Mouse (Mus musculus) limb, embryonic 15.5 days (tissue): Measurements from ENCODE around the gene Slc25a30. TPM values are rescaled to one million over a fixed set of nuclear protein-coding genes. Genes with fewer than 3 reads are reported as not detected.

Experiments used
- ATAC-seq: fragments of 200-750 bp; cut with Nextera tagmentation; 2 replicates; pipeline ENCODE4 v1.8.0; 2017; ENCODE audit warnings: low read depth, moderate TSS enrichment; ENCODE audit not compliant: insufficient number of reproducible peaks, low FRiP score, low TSS enrichment
- H3K27ac ChIP-seq: fragments of 300-500 bp; sonication (generic); 2 replicates; pipeline ENCODE4 v1.5.1; 2015; ENCODE audit warnings: moderate library complexity, mild to moderate bottlenecking, inconsistent platforms
- H3K27me3 ChIP-seq: fragments of 300-500 bp; sonication (generic); 2 replicates; pipeline ENCODE4 v1.6.1; 2015; ENCODE audit warnings: inconsistent platforms
- H3K36me3 ChIP-seq: fragments of 300-500 bp; sonication (generic); 2 replicates; pipeline ENCODE4 v1.6.1; 2015; ENCODE audit warnings: inconsistent platforms
- H3K4me1 ChIP-seq: fragments of 300-500 bp; sonication (generic); 2 replicates; pipeline ENCODE4 v1.6.1; 2015; ENCODE audit warnings: inconsistent platforms
- H3K4me2 ChIP-seq: fragments of 300-500 bp; sonication (generic); 2 replicates; pipeline ENCODE4 v1.6.1; 2015; ENCODE audit warnings: mild to moderate bottlenecking, inconsistent platforms
- H3K4me3 ChIP-seq: fragments of 300-500 bp; sonication (generic); 2 replicates; pipeline ENCODE4 v1.5.1; 2015; ENCODE audit warnings: mild to moderate bottlenecking, inconsistent platforms
- H3K9ac ChIP-seq: fragments of 300-500 bp; sonication (generic); 2 replicates; pipeline ENCODE4 v1.6.1; 2015; ENCODE audit warnings: inconsistent platforms
- H3K9me3 ChIP-seq: fragments of 300-500 bp; sonication (generic); 2 replicates; pipeline ENCODE4 v1.6.1; 2016; ENCODE audit warnings: inconsistent platforms
- WGBS: fragments of 180-500 bp; shearing (Covaris S2); methylation state at CpG from one replicate; pipeline ENCODE4 v1.1.7; 2015; 5-methylcytosine and 5-hydroxymethylcytosine counted together
- polyA plus RNA-seq: library from polyadenylated mRNA; unstranded; fragments of >200 nt; fragmentation: Nextera tagmentation; extraction: Ambion mirVana; gene quantifications from 2 replicates; pipeline ENCODE4 v1.2.1, GENCODE M21; 2015

Slc25a30 gene
- polyA plus RNA-seq, 1 experiment from 2014 or later: 3.7 TPM

DNA sequence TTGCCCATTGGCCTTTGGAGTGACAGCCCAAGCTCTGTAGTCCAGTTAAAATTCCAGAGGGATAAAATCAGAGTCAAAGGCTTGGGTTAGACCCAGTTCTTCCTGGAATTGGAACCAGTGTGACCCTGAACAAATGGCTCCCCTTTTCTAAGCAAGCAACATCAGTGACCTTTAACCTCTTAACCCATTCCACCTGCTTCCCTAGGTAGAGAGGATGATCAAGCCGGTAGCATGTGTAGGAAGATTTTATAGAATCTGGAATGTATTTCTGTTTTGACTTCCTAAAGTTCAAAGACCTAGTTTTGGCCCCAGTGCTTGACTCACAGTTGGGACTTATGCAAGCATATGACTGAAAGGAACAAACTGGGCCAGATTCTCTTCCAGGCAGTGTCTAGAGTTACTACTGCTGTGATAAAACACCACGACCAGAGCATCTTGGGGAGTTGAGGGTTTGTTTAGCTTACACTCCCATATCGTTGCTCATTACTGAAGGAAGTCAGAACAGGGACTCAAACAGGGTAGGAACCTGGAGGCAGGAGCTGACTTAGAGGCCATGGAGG lies 40.1 kb upstream of the Slc25a30 start:
- 49% methylated on average over 3 of the region's 3 CpGs for WGBS
- Histone ChIP-seq H3K9ac (no peak overlapping the region), H3K27me3 (0 out of 2 replicates have a peak, but pooled peaks cover 3% of the 10 kb centered on the region), H3K4me2 (no peak overlapping the region), H3K4me1 (peaks cover 12% of the 10 kb centered on the region), H3K9me3 (no peaks in the 10 kb centered on the region), H3K27ac (no peak overlapping the region), H3K4me3 (no peak overlapping the region), H3K36me3 (no peaks in the 10 kb centered on the region)
- ATAC-seq: no peak

- H3K4me1 ChIP-seq: no peaks in the 10 kb centered on the region
- no peak for ATAC-seq
- H3K27ac ChIP-seq: no peak overlapping the region
- no peaks in the 10 kb centered on the region for H3K27me3 ChIP-seq
- no peaks in the 10 kb centered on the region for H3K9me3 ChIP-seq
- no peak overlapping the region for H3K4me2 ChIP-seq
- no peak overlapping the region for H3K4me3 ChIP-seq
- 60% methylated on average over 5 of the region's 5 CpGs for WGBS
- no peaks in the 10 kb centered on the region for H3K36me3 ChIP-seq
- no peak overlapping the region for H3K9ac ChIP-seq
These were observed 33.2 kb upstream of the Slc25a30 start for GRCm38 (mm10) chr14:75820007-75820406.

- H3K4me2 ChIP-seq: no peak overlapping the region
- no peak overlapping the region for H3K9ac ChIP-seq
- ATAC-seq: no peak
- no peak overlapping the region for H3K27ac ChIP-seq
- WGBS: 78% methylated on average over 2 of the region's 2 CpGs
- no peak overlapping the region for H3K4me3 ChIP-seq
- no peaks in the 10 kb centered on the region for H3K27me3 ChIP-seq
- no peaks in the 10 kb centered on the region for H3K36me3 ChIP-seq
- no peaks in the 10 kb centered on the region for H3K9me3 ChIP-seq
- H3K4me1 ChIP-seq: no peaks in the 10 kb centered on the region
These were observed 32.5 kb upstream of the Slc25a30 start for GRCm38 (mm10) chr14:75819341-75819740.

DNA sequence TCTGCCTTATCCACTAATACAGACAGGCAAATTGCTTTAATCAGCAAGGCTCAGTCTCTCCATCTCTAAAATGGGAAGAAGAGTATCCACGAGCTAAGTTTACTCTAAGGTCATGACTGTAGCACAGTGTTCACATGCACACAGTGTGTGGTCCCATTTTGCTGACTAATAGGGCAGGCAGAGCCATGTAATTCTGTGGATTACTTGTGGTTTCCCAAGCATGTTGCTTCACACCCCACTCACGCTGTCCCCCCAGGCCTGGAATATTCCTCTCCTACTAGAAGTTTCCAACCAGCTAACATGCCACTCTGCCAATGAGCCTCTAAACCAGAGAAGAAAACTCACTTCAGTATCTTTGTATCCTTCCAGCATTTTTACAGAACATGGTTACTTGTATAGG lies 31.7 kb upstream of the Slc25a30 start:
- no peak overlapping the region for H3K9ac ChIP-seq
- no peaks in the 10 kb centered on the region for H3K9me3 ChIP-seq
- H3K4me2 ChIP-seq: no peak overlapping the region
- H3K27ac ChIP-seq: no peak overlapping the region
- H3K27me3 ChIP-seq: no peaks in the 10 kb centered on the region
- ATAC-seq: no peak
- WGBS: 79% methylated on average over 2 of the region's 2 CpGs
- no peaks in the 10 kb centered on the region for H3K36me3 ChIP-seq
- no peak overlapping the region for H3K4me3 ChIP-seq
- H3K4me1 ChIP-seq: no peaks in the 10 kb centered on the region

DNA sequence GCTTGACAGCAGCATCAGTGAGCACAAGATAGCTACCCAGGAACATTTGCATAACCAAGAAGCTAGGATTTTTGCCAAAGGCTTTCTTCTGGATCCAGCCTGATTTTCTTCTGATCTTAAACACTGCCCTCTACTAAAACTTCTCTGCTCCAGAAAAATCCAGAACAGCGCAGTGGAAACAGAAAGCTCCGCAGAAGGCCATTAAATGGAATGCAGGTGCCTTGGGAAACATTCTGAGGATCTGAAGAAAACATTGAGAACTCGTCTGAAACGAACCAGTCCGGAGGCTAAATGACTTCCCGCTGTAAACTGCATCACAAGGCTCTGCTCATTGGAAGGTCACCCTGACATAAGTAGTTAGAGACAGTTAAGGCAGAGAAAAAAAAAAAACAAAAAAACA lies 23.1 kb upstream of the Slc25a30 start:
- Histone ChIP-seq H3K36me3 (no peaks in the 10 kb centered on the region), H3K4me3 (no peak overlapping the region), H3K9me3 (no peaks in the 10 kb centered on the region), H3K4me1 (no peaks in the 10 kb centered on the region), H3K9ac (no peak overlapping the region), H3K4me2 (no peak overlapping the region), H3K27ac (no peak overlapping the region), H3K27me3 (no peaks in the 10 kb centered on the region)
- no peak for ATAC-seq
- WGBS: 43% methylated on average over 6 of the region's 6 CpGs

DNA sequence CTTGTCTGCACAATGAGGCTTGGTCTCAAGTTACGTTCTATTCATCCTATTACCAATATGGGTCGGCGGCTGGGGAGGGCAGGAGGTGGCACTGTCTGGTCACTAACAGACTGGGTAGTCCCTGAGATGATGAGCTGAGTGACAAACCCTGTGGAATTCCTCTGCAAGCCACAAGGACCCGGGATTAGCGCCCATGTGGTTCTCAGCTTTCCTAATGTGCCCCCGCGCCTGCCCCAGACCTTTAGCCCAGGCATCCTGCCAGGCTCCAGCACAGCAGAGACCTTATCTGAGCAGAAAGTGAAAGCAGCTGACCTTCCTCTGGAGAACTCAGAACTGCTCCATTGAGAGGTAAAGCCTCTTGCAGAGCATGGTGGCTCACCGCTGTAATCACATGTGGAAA lies 21.0 kb upstream of the Slc25a30 start:
- Histone ChIP-seq H3K4me1 (no peaks in the 10 kb centered on the region), H3K36me3 (no peaks in the 10 kb centered on the region), H3K27ac (no peak overlapping the region), H3K4me2 (no peak overlapping the region), H3K9me3 (no peaks in the 10 kb centered on the region), H3K4me3 (no peak overlapping the region), H3K27me3 (no peaks in the 10 kb centered on the region), H3K9ac (no peak overlapping the region)
- WGBS: 63% methylated on average over 8 of the region's 8 CpGs
- ATAC-seq: no peak

DNA sequence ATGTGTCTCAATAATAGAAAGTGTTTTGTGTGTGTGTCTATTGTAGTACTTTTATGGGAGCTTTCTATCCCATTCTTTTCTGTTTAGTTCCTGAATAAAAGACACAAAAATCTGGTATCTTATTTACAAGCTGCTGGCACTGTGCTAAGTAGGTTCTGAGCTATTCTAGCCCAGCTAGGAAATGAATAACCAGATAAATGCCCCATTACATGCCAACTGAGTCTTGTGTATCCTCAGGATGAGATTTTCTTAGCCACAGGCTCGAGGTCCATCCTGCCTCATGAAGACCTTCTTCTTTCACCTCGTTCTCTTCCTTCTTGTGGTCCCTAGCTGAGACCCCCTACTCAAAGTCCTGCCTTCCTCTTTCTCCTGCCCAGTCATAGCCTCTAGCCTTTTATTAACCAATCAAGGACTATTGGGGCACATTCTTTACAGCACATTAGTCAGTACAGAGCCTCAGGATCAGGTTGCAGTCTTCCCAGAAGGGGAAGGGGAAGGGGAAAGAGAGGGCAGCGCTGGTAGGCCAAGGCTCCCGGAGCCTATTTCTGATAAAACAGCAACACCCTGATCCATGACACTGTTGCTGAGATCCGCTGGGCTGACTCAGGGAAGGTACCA lies 11.0 kb upstream of the Slc25a30 start:
- H3K4me2 ChIP-seq: no peak overlapping the region
- no peak overlapping the region for H3K27ac ChIP-seq
- no peaks in the 10 kb centered on the region for H3K27me3 ChIP-seq
- H3K36me3 ChIP-seq: no peaks in the 10 kb centered on the region
- no peaks in the 10 kb centered on the region for H3K9me3 ChIP-seq
- H3K4me1 ChIP-seq: no peaks in the 10 kb centered on the region
- H3K4me3 ChIP-seq: no peak overlapping the region
- WGBS: 24% methylated on average over 5 of the region's 5 CpGs
- no peak overlapping the region for H3K9ac ChIP-seq
- ATAC-seq: no peak

DNA sequence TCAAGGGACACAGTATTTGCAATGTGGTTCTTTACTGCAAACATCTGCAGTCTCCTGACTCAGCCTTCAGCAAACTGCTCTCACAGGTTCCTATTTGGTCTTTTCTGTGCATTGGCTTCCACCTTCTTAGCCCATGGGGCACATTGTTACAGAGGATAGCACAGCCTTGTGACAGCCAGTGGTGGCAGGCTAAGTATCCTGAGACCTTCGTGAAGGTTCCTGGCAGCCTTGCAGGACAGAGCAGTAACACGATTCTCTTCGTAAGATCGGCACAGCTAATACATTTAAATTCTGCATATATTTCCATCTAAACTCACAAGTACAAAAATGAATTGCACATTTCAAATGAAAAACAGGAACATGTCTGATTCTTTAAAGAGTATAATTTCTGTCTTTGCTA lies 9.1 kb upstream of the Slc25a30 start:
- H3K36me3 ChIP-seq: no peaks in the 10 kb centered on the region
- no peak overlapping the region for H3K4me2 ChIP-seq
- H3K4me1 ChIP-seq: no peaks in the 10 kb centered on the region
- WGBS: 81% methylated on average over 4 of the region's 4 CpGs
- H3K9ac ChIP-seq: no peak overlapping the region
- ATAC-seq: no peak
- H3K27me3 ChIP-seq: no peaks in the 10 kb centered on the region
- no peak overlapping the region for H3K27ac ChIP-seq
- H3K4me3 ChIP-seq: no peak overlapping the region
- H3K9me3 ChIP-seq: no peaks in the 10 kb centered on the region

DNA sequence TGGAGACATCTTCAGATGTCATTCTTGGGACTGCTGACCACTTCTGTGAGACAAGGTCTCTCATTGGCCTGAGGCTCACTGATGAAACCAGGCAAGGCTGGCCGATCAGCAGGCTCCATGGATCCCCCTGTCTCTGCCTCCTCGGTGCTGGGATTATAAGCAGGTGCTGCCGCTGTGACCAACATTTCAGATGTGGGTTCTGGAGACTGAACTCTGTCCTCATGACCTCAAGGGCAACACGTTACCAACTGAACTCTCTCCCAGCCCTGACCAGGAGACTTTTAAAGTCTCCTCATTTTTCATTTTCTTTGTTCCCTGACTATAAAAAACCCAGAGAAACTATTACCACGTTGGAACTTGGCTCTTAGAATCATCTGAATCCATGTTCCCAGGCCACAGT lies 7.9 kb upstream of the Slc25a30 start:
- no peak overlapping the region for H3K27ac ChIP-seq
- no peak for ATAC-seq
- H3K4me3 ChIP-seq: no peak overlapping the region
- no peaks in the 10 kb centered on the region for H3K4me1 ChIP-seq
- no peaks in the 10 kb centered on the region for H3K36me3 ChIP-seq
- H3K27me3 ChIP-seq: no peaks in the 10 kb centered on the region
- no peak overlapping the region for H3K4me2 ChIP-seq
- H3K9me3 ChIP-seq: no peaks in the 10 kb centered on the region
- no peak overlapping the region for H3K9ac ChIP-seq
- WGBS: 70% methylated on average over 5 of the region's 5 CpGs

DNA sequence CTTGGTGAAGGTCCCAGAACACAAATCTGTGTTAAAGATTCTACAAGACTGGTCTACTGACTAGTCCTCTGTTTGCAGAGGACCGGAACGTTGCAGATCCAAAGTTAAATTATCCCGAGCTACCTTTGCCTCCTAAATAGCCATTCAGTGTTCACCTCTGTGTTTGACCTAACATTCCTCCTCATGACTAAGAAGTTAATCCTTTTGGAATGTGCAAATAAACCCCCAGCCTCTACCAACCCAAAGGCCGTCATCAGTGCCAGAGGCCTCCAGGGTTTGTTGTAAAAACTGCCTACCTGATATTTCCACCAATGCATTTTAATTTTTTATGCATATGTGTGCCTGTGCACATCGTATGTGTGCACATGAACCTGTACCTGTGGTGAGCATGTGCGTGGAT lies 7.5 kb upstream of the Slc25a30 start:
- Histone ChIP-seq H3K9ac (no peak overlapping the region), H3K4me3 (no peak overlapping the region), H3K36me3 (no peaks in the 10 kb centered on the region), H3K4me1 (no peaks in the 10 kb centered on the region), H3K4me2 (no peak overlapping the region), H3K27me3 (no peaks in the 10 kb centered on the region), H3K27ac (no peak overlapping the region), H3K9me3 (no peaks in the 10 kb centered on the region)
- no peak for ATAC-seq
- WGBS: 65% methylated on average over 6 of the region's 6 CpGs

DNA sequence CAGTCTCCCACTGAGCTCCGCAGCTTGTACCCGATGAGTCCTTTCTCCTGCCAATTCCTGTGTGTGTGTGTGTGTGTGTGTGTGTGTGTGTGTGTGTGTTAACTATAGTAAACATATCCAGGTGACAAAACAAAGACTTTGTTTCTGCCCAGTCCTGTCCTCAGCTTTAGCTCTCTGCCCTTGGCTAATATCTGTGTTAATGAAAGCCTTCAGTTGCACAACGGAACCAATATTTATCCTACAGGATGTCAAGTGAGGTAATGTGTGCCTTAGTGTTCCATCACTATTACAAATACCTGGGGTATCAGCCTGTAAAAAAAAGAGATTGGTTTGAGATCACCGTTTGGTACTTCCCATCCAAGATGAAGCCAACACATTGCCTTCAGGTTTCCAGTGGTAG lies 6.3 kb upstream of the Slc25a30 start:
- Histone ChIP-seq H3K27ac (no peak overlapping the region), H3K27me3 (peaks cover 3% of the 10 kb centered on the region), H3K9me3 (no peaks in the 10 kb centered on the region), H3K4me2 (no peak overlapping the region), H3K36me3 (no peaks in the 10 kb centered on the region), H3K4me3 (no peak overlapping the region), H3K4me1 (no peaks in the 10 kb centered on the region), H3K9ac (no peak overlapping the region)
- 85% methylated on average over 4 of the region's 4 CpGs for WGBS
- ATAC-seq: no peak

DNA sequence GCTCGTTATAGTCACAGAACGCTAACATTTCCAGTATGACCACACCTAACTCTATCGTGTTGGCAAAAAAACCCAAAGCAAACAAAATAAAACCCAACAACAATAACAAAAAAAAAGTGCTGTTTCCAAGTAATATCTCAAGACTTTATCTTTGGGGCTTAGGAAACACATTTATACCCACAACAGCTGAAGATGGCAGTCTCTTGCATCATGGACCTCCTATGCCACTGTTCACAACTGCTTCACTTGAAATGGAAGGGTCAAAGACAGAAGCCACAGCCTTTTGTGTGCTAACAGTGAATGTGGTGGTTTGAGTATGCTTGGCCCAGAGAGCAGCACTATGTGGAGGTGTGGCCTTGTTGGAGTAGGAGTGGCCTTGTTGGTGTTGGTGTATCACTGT lies 4.5 kb upstream of the Slc25a30 start:
- ATAC-seq: no peak
- no peak overlapping the region for H3K9ac ChIP-seq
- no peak overlapping the region for H3K27ac ChIP-seq
- H3K4me3 ChIP-seq: no peak overlapping the region
- H3K36me3 ChIP-seq: no peaks in the 10 kb centered on the region
- peaks cover 9% of the 10 kb centered on the region for H3K27me3 ChIP-seq
- WGBS: 80% methylated on average over 3 of the region's 3 CpGs
- peaks cover under 1% of the 10 kb centered on the region; the same call in 1 of the 2 replicates for H3K4me1 ChIP-seq
- no peak overlapping the region for H3K4me2 ChIP-seq
- H3K9me3 ChIP-seq: no peaks in the 10 kb centered on the region
